Mouse (Mus musculus) liver, adult 2 months (tissue): Measurements from ENCODE around the gene 4930404H24Rik. TPM values are rescaled to one million over a fixed set of nuclear protein-coding genes. Genes with fewer than 3 reads are reported as not detected.

ENCODE experiments used
- DNase-seq: peaks from one replicate; pipeline ENCODE4 v3.0.0-alpha.2; 2011; ENCODE audit warnings: low read depth, low spot score; ENCODE audit errors: extremely low read depth
- H3K27ac ChIP-seq: fragments of 200-500 bp; replicated peaks from 2 replicates; pipeline ENCODE4 v1.5.1; 2012; ENCODE audit warnings: low read depth, mild to moderate bottlenecking, control low read depth, inconsistent platforms, low read length; ENCODE audit not compliant: insufficient read depth
- H3K27me3 ChIP-seq: fragments of 200-500 bp; 2 replicates; pipeline ENCODE4 v1.6.1; 2012; ENCODE audit warnings: mild to moderate bottlenecking, moderate library complexity, low read length, inconsistent platforms; ENCODE audit not compliant: control insufficient read depth, insufficient read depth
- H3K36me3 ChIP-seq: fragments of 200-500 bp; 2 replicates; pipeline ENCODE4 v1.6.1; 2012; ENCODE audit warnings: low read length, inconsistent platforms; ENCODE audit not compliant: control insufficient read depth, insufficient read depth
- H3K4me1 ChIP-seq: fragments of 200-500 bp; 2 replicates; pipeline ENCODE4 v1.6.1; 2011; ENCODE audit warnings: low read length; ENCODE audit not compliant: control insufficient read depth, insufficient read depth
- H3K4me3 ChIP-seq: fragments of 200-500 bp; 2 replicates; pipeline ENCODE4 v1.5.1; 2011; ENCODE audit warnings: low read depth, mild to moderate bottlenecking, control low read depth, low read length, moderate library complexity; ENCODE audit not compliant: insufficient read depth
- H3K79me2 ChIP-seq: fragments of 200-500 bp; 2 replicates; pipeline ENCODE4 v1.6.1; 2012; ENCODE audit warnings: inconsistent platforms, mild to moderate bottlenecking, low read length, moderate library complexity; ENCODE audit not compliant: control insufficient read depth, insufficient read depth
- H3K9ac ChIP-seq: fragments of 200-500 bp; 2 replicates; pipeline ENCODE4 v1.6.1; 2012; ENCODE audit warnings: low read depth, mild to moderate bottlenecking, control low read depth, inconsistent platforms, low read length
- CTCF ChIP-seq: fragments of 200-500 bp; IDR thresholded peaks from 2 replicates; pipeline ENCODE4 v1.5.1; 2011; ENCODE audit warnings: low read depth, low read length, control low read depth
- POLR2A ChIP-seq: fragments of 200-500 bp; IDR thresholded peaks from 2 replicates; pipeline ENCODE4 v1.6.1; 2011; ENCODE audit warnings: low read length, control low read depth; ENCODE audit not compliant: insufficient read depth; ENCODE audit errors: extremely low read depth
- WGBS: fragments of 180-500 bp; shearing (Covaris S2); methylation state at CpG from one replicate; pipeline ENCODE4 v1.1.7; 2018; 5-methylcytosine and 5-hydroxymethylcytosine counted together
- polyA plus RNA-seq: library from polyadenylated mRNA; depleted of rRNA; stranded (reverse); fragments of >200 nt; gene quantifications from 2 replicates; pipeline ENCODE4 v1.2.3, GENCODE M21; 2012
- total RNA-seq: library from RNA; depleted of rRNA; stranded (reverse); fragments of >200 nt; gene quantifications from 2 replicates; pipeline ENCODE4 v1.2.3, GENCODE M21; 2014

The 4930404H24Rik gene
- total and polyA plus RNA-seq, 2 experiments = not detected

GRCm38 (mm10) chr2:153528571-153529364, 36.2 kb downstream of the 4930404H24Rik start:
- Histone ChIP-seq H3K79me2 (no peaks in the 10 kb centered on the region), H3K27ac (no peak overlapping the region), H3K27me3 (peaks cover 21% of the 10 kb centered on the region), H3K9ac (peak overlapping the region; percentile 62), H3K36me3 (no peaks in the 10 kb centered on the region), H3K4me1 (no peaks in the 10 kb centered on the region; the same call in 1 of the 2 replicates), H3K4me3 (peak overlapping the region; percentile 72; the same call in 1 of the 2 replicates)
- WGBS = 2% methylated on average over 36 of the region's 70 CpGs
- no peak for DNase-seq
- TF ChIP-seq CTCF = no peak
- TF ChIP-seq POLR2A = no peak

DNA sequence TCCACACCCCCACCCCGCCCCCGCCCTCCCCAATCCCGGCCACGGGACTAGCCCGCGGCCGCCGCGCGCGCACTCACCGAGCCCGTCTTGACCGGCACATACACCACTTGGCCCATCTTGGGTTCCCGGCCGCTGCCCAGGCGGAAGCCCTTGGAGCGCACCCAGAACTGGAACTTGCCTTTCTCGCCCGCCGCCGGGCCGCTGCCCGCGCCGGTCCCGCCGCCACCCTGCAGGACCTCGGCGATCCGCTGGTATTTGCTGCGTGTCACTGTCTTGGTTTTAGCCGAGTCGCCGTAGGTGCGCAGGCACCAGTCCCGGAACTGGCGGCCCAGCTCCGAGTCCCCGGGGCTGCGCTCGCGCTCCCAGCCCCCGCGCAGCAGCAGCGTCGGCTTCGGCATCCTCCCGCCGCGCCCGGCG, 36.8 kb downstream of the 4930404H24Rik start:
- no peak for DNase-seq
- 1% methylated on average over 46 of the region's 53 CpGs for WGBS
- H3K79me2 ChIP-seq = no peaks in the 10 kb centered on the region
- H3K36me3 ChIP-seq = no peaks in the 10 kb centered on the region
- TF ChIP-seq CTCF (no peak), POLR2A (no peak)
- no peak overlapping the region for H3K27ac ChIP-seq
- peak overlapping the region; percentile 62 for H3K9ac ChIP-seq
- H3K4me1 ChIP-seq = no peaks in the 10 kb centered on the region; the same call in 1 of the 2 replicates
- peaks cover 21% of the 10 kb centered on the region for H3K27me3 ChIP-seq
- H3K4me3 ChIP-seq = peak overlapping the region; percentile 72

DNA sequence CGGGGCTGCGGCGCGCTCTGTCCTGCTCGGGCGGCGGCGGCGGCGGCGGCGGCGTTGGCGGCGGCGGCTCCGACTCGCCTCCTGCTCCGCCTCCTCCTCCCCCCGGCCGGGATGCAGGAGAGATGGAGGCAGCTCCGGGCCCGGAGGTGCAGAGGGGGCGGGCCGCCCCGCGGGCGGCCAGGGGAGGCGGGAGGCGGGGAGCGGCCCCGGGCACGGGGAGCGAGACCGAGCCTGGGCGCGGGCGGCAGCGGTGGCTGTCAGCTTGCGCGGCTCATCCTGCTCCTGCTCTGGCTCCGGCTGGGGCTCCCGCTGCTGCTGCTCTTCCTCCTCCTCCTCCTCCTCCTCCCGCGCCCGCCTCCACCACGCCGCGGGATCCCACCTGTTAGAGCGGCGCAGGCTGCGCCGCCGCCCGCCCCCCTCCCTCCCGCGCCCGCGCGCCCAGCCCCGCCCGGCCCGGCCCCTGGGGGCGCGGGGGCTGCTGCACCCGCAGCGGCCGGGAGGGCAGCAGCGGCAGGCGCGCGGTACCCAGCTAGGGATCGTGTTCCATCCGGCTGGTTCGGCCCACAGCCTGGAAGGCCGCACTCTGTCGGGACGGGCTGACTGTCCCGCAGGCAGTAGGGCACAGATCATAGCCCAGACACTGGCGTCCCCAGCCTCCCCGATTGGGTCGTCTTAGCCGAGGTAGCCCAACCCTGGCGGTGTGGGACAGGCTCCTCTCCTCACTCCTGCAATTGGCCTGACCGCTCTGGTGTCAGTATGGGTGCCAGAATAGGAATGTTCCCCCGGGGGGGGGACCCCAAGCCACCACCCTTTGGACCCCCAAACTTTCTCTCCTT, 37.6 kb downstream of the 4930404H24Rik start, which contains the start of gene Nol4l:
Gene Nol4l, minus strand, starts transcription at position 41 of the 836 bp plus-strand sequence.
- Histone ChIP-seq H3K4me1 (no peaks in the 10 kb centered on the region; the same call in 1 of the 2 replicates), H3K79me2 (no peaks in the 10 kb centered on the region), H3K27me3 (peaks cover 21% of the 10 kb centered on the region), H3K4me3 (peak within 1 kb of the TSS; percentile 72), H3K9ac (peak within 1 kb of the TSS; percentile 62), H3K27ac (no peak within 1 kb of the TSS), H3K36me3 (no peaks in the 10 kb centered on the region)
- no peak for TF ChIP-seq POLR2A
- TF ChIP-seq CTCF = no peak
- WGBS = 7% methylated on average over 63 of the region's 86 CpGs
- no peak for DNase-seq

- Histone ChIP-seq H3K27ac (no peak overlapping the region), H3K27me3 (peaks cover 21% of the 10 kb centered on the region), H3K79me2 (no peaks in the 10 kb centered on the region), H3K4me3 (no peak overlapping the region), H3K4me1 (no peaks in the 10 kb centered on the region; the same call in 1 of the 2 replicates), H3K9ac (no peak overlapping the region), H3K36me3 (no peaks in the 10 kb centered on the region)
- 80% methylated on average over 5 of the region's 5 CpGs for WGBS
- no peak for DNase-seq
- TF ChIP-seq CTCF = no peak
- no peak for TF ChIP-seq POLR2A
These were observed 38.4 kb downstream of the 4930404H24Rik start for GRCm38 (mm10) chr2:153530948-153531347.

- no peak overlapping the region for H3K27ac ChIP-seq
- H3K4me3 ChIP-seq = no peak overlapping the region
- no peaks in the 10 kb centered on the region; the same call in 1 of the 2 replicates for H3K4me1 ChIP-seq
- H3K79me2 ChIP-seq = no peaks in the 10 kb centered on the region
- H3K36me3 ChIP-seq = no peaks in the 10 kb centered on the region
- no peak for TF ChIP-seq CTCF
- TF ChIP-seq POLR2A = no peak
- H3K27me3 ChIP-seq = peaks cover 17% of the 10 kb centered on the region
- WGBS = 89% methylated on average over 1 of the region's 1 CpGs
- no peak for DNase-seq
- no peak overlapping the region for H3K9ac ChIP-seq
These were observed 41.4 kb downstream of the 4930404H24Rik start for GRCm38 (mm10) chr2:153533981-153534380.
